Mouse (Mus musculus) heart, embryonic 16.5 days (tissue): ENCODE measurements at regions not wholly inside any gene's neighbourhood (a gene's known extent, or its start where the extent isn't known, plus 50 kb on each side); places are given as distances from the start of the nearest gene placed in this dataset.

Experiments
- ATAC-seq: fragments of 200-750 bp; cut with Nextera tagmentation; replicated peaks from 2 replicates; pipeline ENCODE4 v1.8.0; 2017; ENCODE audit warnings: moderate number of reproducible peaks; ENCODE audit not compliant: insufficient read depth, low FRiP score; ENCODE audit errors: extremely low read depth
- H3K27ac ChIP-seq: fragments of 300-500 bp; sonication (generic); 2 replicates; pipeline ENCODE4 v1.5.1; 2014; ENCODE audit warnings: mild to moderate bottlenecking, low read length, control low read depth, moderate library complexity
- H3K27me3 ChIP-seq: fragments of 300-500 bp; sonication (generic); 2 replicates; pipeline ENCODE4 v1.6.1; 2014; ENCODE audit warnings: low read length, mixed read lengths; ENCODE audit not compliant: control insufficient read depth, insufficient read depth
- H3K36me3 ChIP-seq: fragments of 300-500 bp; sonication (generic); 2 replicates; pipeline ENCODE4 v1.6.1; 2014; ENCODE audit not compliant: control insufficient read depth, insufficient read depth
- H3K4me1 ChIP-seq: fragments of 300-500 bp; sonication (generic); 2 replicates; pipeline ENCODE4 v1.6.1; 2014; ENCODE audit warnings: low read length, mixed read lengths; ENCODE audit not compliant: control insufficient read depth, insufficient read depth
- H3K4me2 ChIP-seq: fragments of 300-500 bp; sonication (generic); 2 replicates; pipeline ENCODE4 v1.6.1; 2014; ENCODE audit warnings: low read depth, mild to moderate bottlenecking, control low read depth, low read length
- H3K4me3 ChIP-seq: fragments of 300-500 bp; sonication (generic); 2 replicates; pipeline ENCODE4 v1.5.1; 2014; ENCODE audit warnings: mild to moderate bottlenecking, control low read depth, low read length
- H3K9ac ChIP-seq: fragments of 300-500 bp; sonication (generic); 2 replicates; pipeline ENCODE4 v1.6.1; 2014; ENCODE audit warnings: low read length, control low read depth
- H3K9me3 ChIP-seq: fragments of 300-500 bp; sonication (generic); replicated peaks from 2 replicates; pipeline ENCODE4 v1.6.1; 2016; ENCODE audit warnings: low read length; ENCODE audit not compliant: control insufficient read depth
- WGBS: fragments of 180-500 bp; shearing (Covaris S2); extraction: QIAGEN DNeasy Blood & Tissue Kit; methylation state at CpG from one replicate; pipeline ENCODE4 v1.1.7; 2014; 5-methylcytosine and 5-hydroxymethylcytosine counted together

DNA sequence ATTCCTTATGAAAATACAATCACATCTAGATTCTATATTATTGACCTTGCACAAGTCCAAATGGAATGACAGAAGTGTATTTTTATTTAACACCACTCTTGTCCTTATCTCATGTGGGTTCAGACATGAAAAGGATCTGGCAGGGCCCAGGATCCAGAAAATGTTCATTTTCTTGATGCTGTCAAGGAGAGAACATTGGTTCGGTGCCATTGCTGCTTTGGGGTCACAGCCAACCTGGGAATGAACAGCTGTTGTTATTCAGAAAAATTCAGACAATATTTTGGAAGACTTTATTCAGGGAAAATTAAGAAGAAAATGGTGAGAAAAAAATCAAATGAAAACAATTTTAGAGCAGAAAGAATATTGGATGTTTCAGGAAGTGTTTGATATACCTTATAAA is 590.0 kb downstream of the Iqcm start:
- H3K27ac ChIP-seq: no peak overlapping the region
- no peaks in the 10 kb centered on the region for H3K4me1 ChIP-seq
- H3K4me2 ChIP-seq: no peak overlapping the region
- no peaks in the 10 kb centered on the region for H3K9me3 ChIP-seq
- 61% methylated on average over 1 of the region's 1 CpGs for WGBS
- H3K9ac ChIP-seq: no peak overlapping the region
- no peak for ATAC-seq
- no peaks in the 10 kb centered on the region for H3K27me3 ChIP-seq
- no peaks in the 10 kb centered on the region for H3K36me3 ChIP-seq
- H3K4me3 ChIP-seq: no peak overlapping the region

DNA sequence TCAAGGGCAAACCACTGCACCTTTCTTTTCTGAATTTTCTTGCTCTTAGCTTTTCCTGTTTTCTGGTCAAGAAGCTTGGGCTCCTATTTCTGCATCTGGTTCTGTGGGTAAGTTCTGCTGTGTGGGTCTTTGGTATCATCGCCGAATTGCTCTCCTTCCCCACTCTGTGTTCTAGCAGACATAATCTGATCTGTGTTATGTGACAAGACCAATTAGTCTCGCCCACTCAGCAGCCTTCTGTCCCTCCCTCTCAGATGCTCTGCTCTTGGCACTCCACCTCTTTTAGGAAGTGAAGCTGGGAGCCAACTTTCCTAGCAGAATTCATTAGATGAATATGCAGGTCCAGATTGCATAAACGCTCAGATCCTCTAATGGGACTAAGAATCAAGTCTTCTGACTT is 603.5 kb downstream of the Iqcm start:
- Histone ChIP-seq H3K9ac (no peak overlapping the region), H3K27ac (no peak overlapping the region), H3K27me3 (no peaks in the 10 kb centered on the region), H3K4me2 (no peak overlapping the region), H3K4me1 (no peaks in the 10 kb centered on the region), H3K9me3 (no peaks in the 10 kb centered on the region), H3K36me3 (no peaks in the 10 kb centered on the region), H3K4me3 (no peak overlapping the region)
- 67% methylated on average over 4 of the region's 4 CpGs for WGBS
- ATAC-seq: no peak

DNA sequence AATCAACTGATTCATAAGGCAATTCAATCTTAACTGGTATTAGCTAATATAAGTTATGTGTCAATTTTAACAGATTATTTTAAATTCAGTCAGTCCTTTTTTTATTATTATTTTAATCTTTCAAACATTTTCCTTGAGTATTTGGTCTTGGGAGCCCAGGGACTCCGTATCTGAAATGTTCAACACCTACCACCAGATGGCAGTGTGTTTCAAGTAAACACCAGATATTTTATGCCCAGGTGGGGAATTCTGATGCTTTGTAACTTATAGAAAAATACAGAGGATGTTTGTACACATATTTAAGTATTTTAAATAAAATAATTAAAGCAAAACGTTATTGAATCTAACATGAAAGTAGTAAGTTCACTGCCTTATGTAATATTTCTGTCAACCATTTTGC is 619.2 kb downstream of the Iqcm start:
- Histone ChIP-seq H3K4me2 (no peak overlapping the region), H3K36me3 (no peaks in the 10 kb centered on the region), H3K27me3 (no peaks in the 10 kb centered on the region), H3K4me1 (no peaks in the 10 kb centered on the region), H3K9me3 (no peaks in the 10 kb centered on the region), H3K27ac (no peak overlapping the region), H3K9ac (no peak overlapping the region), H3K4me3 (no peak overlapping the region)
- WGBS: 4% methylated on average over 2 of the region's 2 CpGs
- ATAC-seq: no peak

DNA sequence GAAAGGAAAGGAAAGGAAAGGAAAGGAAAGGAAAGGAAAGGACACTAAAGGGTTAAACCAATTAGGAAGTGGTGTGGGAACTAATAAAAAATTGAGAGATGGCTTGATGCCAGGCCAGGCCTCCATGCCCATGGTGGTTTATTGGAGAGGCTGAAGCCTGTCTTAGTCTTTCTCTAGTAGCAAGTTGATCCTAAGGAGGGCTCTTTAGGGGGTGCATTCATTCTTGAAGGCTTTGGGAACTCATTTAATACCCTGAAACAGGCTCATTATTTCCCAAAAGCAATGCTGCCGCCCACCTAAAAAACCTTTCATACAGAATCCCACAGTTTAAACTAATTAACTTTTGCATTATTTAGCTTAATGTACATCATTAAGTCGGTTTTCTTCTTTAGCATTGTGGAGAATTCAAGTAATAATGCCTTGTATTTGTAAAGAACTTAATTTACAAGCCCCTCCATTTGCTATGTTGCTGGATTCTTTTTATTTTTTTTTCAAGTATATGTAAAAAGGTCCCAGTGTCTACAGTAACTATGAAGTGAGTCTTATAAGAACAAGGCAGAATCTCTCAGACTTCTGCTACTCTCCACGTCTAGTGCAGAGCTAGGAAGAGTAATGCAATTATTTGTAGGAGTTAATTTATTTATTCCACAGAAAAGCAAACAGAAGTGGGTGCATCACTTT is 624.3 kb downstream of the Iqcm start:
- Histone ChIP-seq H3K9me3 (no peaks in the 10 kb centered on the region), H3K9ac (no peak overlapping the region), H3K27me3 (no peaks in the 10 kb centered on the region), H3K4me3 (no peak overlapping the region), H3K4me2 (no peak overlapping the region), H3K27ac (no peak overlapping the region), H3K36me3 (no peaks in the 10 kb centered on the region), H3K4me1 (no peaks in the 10 kb centered on the region)
- 67% methylated on average over 3 of the region's 3 CpGs for WGBS
- no peak for ATAC-seq

DNA sequence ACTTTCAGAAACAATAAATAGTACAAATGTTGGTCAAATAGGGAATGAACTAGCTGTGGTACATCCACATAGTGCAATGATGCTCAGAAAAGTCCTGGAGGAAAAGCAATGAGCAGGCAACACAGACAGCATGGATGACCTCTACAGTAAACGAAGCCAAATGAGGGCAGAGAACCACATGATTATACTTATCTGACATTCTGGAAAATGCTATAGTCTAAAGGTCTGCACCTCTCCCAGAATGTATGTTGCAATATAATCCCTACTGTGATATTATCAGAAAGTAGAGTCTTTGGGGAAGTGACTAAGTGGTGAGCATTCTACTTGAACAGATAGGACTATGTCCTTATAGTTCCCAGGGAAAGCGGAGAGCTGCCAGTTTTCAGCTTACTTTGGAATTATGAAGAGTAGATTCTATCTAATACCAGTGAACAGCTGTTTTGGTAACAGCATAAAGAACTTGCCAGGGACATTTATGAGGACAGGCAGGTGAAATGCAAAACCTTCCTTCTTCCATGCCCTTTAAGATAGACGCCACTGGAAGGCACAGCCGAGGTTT is 672.2 kb downstream of the Iqcm start:
- no peaks in the 10 kb centered on the region for H3K9me3 ChIP-seq
- 77% methylated on average over 4 of the region's 4 CpGs for WGBS
- H3K4me1 ChIP-seq: no peaks in the 10 kb centered on the region
- no peak overlapping the region for H3K27ac ChIP-seq
- H3K36me3 ChIP-seq: no peaks in the 10 kb centered on the region
- ATAC-seq: no peak
- H3K4me2 ChIP-seq: no peak overlapping the region
- no peak overlapping the region for H3K4me3 ChIP-seq
- no peak overlapping the region for H3K9ac ChIP-seq
- H3K27me3 ChIP-seq: no peaks in the 10 kb centered on the region

DNA sequence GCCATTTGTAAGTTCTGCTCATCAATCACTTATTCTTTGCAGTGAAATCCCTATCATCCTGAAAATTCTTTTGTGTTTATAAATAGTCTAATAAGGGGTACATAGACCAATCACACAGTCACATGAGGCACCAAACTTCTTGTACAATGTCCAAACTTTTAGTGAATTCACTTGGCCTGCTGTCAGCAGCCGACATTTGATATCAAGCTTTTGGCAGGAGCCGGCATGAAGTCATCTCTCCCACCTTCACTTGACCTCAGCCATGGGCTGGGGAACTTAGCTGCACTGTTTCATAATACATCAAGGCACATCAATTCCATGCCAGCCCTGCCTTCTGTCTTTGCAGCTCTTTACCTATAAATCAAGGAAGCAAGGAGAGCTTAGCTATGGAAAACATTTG is 679.0 kb downstream of the Iqcm start:
- ATAC-seq: peak; percentile 88
- Histone ChIP-seq H3K4me3 (no peak overlapping the region), H3K9ac (no peak overlapping the region), H3K9me3 (no peaks in the 10 kb centered on the region), H3K4me1 (no peaks in the 10 kb centered on the region), H3K4me2 (no peak overlapping the region), H3K27ac (peak overlapping the region; percentile 80), H3K27me3 (no peaks in the 10 kb centered on the region), H3K36me3 (no peaks in the 10 kb centered on the region)
- WGBS: 25% methylated on average over 2 of the region's 2 CpGs

DNA sequence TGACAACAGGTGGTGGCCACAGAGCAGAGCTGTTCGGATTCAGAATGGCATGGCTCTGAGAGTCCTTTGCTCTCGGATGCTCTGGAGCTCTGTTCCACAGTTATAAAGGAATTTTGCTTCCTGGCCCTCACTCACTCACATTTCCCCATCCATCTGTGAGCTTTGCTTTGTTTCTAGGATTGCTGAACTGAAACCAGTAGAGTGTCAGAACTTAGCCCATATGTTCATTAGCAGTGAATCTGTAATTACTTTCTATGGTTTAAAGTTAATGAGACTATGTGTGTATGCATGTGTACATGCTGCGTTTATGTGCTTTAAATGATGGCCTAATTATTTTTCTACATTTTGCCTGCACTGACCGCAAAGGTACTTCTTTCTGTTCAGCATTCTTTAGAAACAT is 688.7 kb downstream of the Iqcm start:
- Histone ChIP-seq H3K27me3 (no peaks in the 10 kb centered on the region), H3K4me3 (no peak overlapping the region), H3K9ac (no peak overlapping the region), H3K9me3 (no peaks in the 10 kb centered on the region), H3K36me3 (no peaks in the 10 kb centered on the region), H3K27ac (no peak overlapping the region), H3K4me1 (no peaks in the 10 kb centered on the region), H3K4me2 (no peak overlapping the region)
- 64% methylated on average over 4 of the region's 4 CpGs for WGBS
- no peak for ATAC-seq

DNA sequence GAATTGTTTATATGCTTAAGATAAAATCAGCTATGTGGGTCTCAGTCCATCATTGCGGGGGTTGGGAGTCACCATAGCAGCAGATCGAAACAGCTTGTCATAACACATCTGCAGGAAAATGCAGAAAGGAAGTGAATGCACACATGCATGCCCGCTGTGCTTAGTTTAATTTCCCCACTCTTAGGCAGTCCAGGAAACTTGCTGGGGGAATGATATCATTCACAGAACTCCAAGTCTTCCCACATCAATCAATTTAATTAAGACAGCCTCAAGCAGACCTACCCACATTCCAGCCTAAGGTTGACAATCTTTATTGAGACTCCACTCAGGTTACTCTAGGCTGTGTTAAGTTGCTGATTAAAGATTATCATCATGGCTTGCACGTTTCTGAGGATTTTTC is 700.2 kb downstream of the Iqcm start:
- no peaks in the 10 kb centered on the region for H3K36me3 ChIP-seq
- H3K4me2 ChIP-seq: no peak overlapping the region
- no peak for ATAC-seq
- H3K9me3 ChIP-seq: no peaks in the 10 kb centered on the region
- no peak overlapping the region for H3K9ac ChIP-seq
- 61% methylated on average over 4 of the region's 4 CpGs for WGBS
- no peak overlapping the region for H3K4me3 ChIP-seq
- H3K27ac ChIP-seq: no peak overlapping the region
- no peaks in the 10 kb centered on the region for H3K4me1 ChIP-seq
- no peaks in the 10 kb centered on the region for H3K27me3 ChIP-seq

DNA sequence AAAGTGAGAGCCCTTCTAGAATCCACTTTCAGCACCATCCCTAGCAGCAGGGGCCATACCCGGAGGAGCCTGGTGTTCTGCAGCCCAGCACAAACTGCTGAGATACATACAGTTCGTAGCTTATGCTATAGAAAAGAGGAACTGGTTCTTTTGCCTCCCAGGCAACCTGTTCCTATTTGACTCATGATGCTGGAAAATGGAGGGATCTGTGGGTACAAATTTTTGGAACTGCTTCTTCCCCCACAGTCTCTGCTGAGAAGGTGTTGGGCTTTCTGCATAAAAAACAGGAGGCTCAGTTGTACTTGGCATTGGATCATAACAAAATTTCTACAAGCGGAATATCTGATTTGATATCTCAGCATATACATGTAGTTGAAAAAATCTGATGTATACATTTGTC is 716.7 kb upstream of the Nr3c2 start:
- no peak for ATAC-seq
- H3K9ac ChIP-seq: no peak overlapping the region
- no peaks in the 10 kb centered on the region for H3K27me3 ChIP-seq
- no peak overlapping the region for H3K27ac ChIP-seq
- H3K4me1 ChIP-seq: no peaks in the 10 kb centered on the region
- no peaks in the 10 kb centered on the region for H3K36me3 ChIP-seq
- no peaks in the 10 kb centered on the region for H3K9me3 ChIP-seq
- WGBS: 82% methylated on average over 3 of the region's 3 CpGs
- no peak overlapping the region for H3K4me3 ChIP-seq
- no peak overlapping the region for H3K4me2 ChIP-seq
